Mouse (Mus musculus) neural tube, embryonic 13.5 days (tissue): ENCODE data around the gene Cyp2c65. TPM values are rescaled to one million over a fixed set of nuclear protein-coding genes. Genes with fewer than 3 reads are reported as not detected.
"Not testable (repeated sequence)": the region's sequence is repeated elsewhere in the genome, so short reads cannot be mapped to it uniquely, and the experiment has no call there.

Experiments used
- ATAC-seq: fragments of 200-750 bp; cut with Nextera tagmentation; 2 replicates; pipeline ENCODE4 v1.8.0; 2017; ENCODE audit warnings: low read depth, mild to moderate bottlenecking, moderate TSS enrichment, moderate library complexity
- H3K27ac ChIP-seq: fragments of 300-500 bp; sonication (generic); replicated peaks from 2 replicates; pipeline ENCODE4 v1.5.1; 2015; ENCODE audit warnings: moderate library complexity, mild to moderate bottlenecking, inconsistent platforms
- H3K27me3 ChIP-seq: fragments of 300-500 bp; sonication (generic); 2 replicates; pipeline ENCODE4 v1.6.1; 2015; ENCODE audit warnings: mild to moderate bottlenecking, inconsistent platforms
- H3K36me3 ChIP-seq: fragments of 300-500 bp; sonication (generic); 2 replicates; pipeline ENCODE4 v1.6.1; 2015; ENCODE audit warnings: mild to moderate bottlenecking, inconsistent platforms
- H3K4me1 ChIP-seq: fragments of 300-500 bp; sonication (generic); replicated peaks from 2 replicates; pipeline ENCODE4 v1.6.1; 2015; ENCODE audit warnings: inconsistent platforms
- H3K4me2 ChIP-seq: fragments of 300-500 bp; sonication (generic); 2 replicates; pipeline ENCODE4 v1.6.1; 2015; ENCODE audit warnings: inconsistent platforms, mild to moderate bottlenecking, moderate library complexity
- H3K4me3 ChIP-seq: fragments of 300-500 bp; sonication (generic); 2 replicates; pipeline ENCODE4 v1.5.1; 2015; ENCODE audit warnings: mild to moderate bottlenecking, inconsistent platforms
- H3K9ac ChIP-seq: fragments of 300-500 bp; sonication (generic); 2 replicates; pipeline ENCODE4 v1.6.1; 2015; ENCODE audit warnings: moderate library complexity, mild to moderate bottlenecking, inconsistent platforms
- H3K9me3 ChIP-seq: fragments of 300-500 bp; sonication (generic); 2 replicates; pipeline ENCODE4 v1.6.1; 2016; ENCODE audit warnings: inconsistent platforms
- WGBS: fragments of 180-500 bp; shearing (Covaris S2); methylation state at CpG from one replicate; pipeline ENCODE4 v1.1.7; 2015; 5-methylcytosine and 5-hydroxymethylcytosine counted together
- polyA plus RNA-seq: library from polyadenylated mRNA; unstranded; fragments of >200 nt; fragmentation: Nextera tagmentation; extraction: Ambion mirVana; gene quantifications from 2 replicates; pipeline ENCODE4 v1.2.1, GENCODE M21; 2015

The Cyp2c65 gene
- polyA plus RNA-seq, result 0.13 TPM in 1 of 2 replicates, not detected in the other

DNA sequence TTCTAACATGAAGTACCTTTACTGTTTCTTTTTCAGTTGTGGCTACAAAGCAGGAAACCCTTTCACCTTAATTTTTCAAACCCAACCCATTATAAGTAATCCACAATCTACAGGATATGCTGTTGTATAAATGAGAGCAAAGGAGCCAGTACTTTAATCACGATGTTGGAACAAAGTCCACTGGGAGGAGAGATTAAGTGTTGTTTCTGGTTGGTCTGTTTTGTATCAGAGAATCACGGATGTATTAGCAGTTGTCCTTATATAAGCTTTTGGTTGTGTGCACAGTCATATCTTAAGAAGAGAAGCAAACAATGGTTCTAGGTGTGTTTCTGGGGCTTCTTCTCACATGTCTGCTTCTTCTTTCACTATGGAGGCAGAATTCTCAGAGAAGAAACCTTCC, at the start of gene Cyp2c65:
Gene Cyp2c65 (plus strand): TSS at position 297 of the 400 bp plus-strand sequence.
- Histone ChIP-seq H3K9ac (no peak within 1 kb of the TSS), H3K4me1 (no peaks in the 10 kb centered on the region), H3K27me3 (no peaks in the 10 kb centered on the region), H3K27ac (no peak within 1 kb of the TSS), H3K36me3 (no peaks in the 10 kb centered on the region), H3K9me3 (no peaks in the 10 kb centered on the region), H3K4me3 (no peak within 1 kb of the TSS), H3K4me2 (no peak within 1 kb of the TSS)
- WGBS, result 81% methylated on average over 2 of the region's 2 CpGs
- ATAC-seq, result no peak

DNA sequence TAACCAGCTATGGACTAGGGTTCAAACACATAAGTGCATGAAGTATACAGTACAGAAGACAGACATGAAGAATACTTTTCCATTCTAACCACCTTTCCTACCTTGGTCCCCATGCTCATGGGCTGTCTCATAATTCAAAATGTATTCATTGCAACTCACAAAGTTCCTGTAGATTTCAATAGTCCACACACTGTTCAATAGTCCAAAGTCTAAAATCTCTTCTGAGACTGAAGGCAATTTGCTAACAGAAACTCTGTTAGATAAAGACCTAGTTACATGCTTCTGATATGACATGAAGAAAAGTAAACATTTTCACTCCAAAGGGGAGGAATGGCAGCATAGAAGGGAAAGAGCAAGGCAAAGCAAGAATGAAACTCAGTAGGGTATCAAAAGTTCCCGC, 2.9 kb upstream of the Cyp2c65 start:
- no peaks in the 10 kb centered on the region for H3K27me3 ChIP-seq
- no peaks in the 10 kb centered on the region for H3K36me3 ChIP-seq
- H3K4me2 ChIP-seq, result no peak overlapping the region
- H3K27ac ChIP-seq, result no peak overlapping the region
- ATAC-seq, result no peak
- WGBS, result 95% methylated on average over 1 of the region's 1 CpGs
- H3K4me1 ChIP-seq, result no peaks in the 10 kb centered on the region
- no peak overlapping the region for H3K4me3 ChIP-seq
- no peak overlapping the region for H3K9ac ChIP-seq
- no peaks in the 10 kb centered on the region for H3K9me3 ChIP-seq

DNA sequence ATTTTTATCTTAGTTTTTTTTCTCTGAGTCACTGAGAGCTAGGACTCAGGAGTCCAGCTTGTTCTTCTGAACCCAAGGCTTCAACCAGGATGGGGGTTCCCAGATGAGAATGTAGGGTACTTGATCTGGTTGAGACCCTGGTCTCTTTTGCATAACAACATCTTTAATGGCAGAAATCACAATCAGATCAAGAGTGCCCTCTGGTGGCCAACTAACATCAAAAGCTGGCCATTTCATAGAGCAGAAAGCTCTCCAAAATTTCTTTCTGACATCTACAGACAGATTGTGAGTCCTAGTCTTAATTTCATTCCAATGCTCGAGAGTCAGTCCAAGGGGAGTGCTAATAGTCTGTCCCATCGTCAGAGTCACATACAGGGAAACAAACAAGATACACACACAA, 38.0 kb downstream of the Cyp2c65 start:
- not testable (repeated sequence) for H3K27me3 ChIP-seq, H3K4me1 ChIP-seq, H3K36me3 ChIP-seq, ATAC-seq, H3K4me2 ChIP-seq, H3K27ac ChIP-seq, H3K9ac ChIP-seq, H3K4me3 ChIP-seq
- WGBS, result 76% methylated on average over 2 of the region's 2 CpGs
- peaks cover 24% of the 10 kb centered on the region for H3K9me3 ChIP-seq

DNA sequence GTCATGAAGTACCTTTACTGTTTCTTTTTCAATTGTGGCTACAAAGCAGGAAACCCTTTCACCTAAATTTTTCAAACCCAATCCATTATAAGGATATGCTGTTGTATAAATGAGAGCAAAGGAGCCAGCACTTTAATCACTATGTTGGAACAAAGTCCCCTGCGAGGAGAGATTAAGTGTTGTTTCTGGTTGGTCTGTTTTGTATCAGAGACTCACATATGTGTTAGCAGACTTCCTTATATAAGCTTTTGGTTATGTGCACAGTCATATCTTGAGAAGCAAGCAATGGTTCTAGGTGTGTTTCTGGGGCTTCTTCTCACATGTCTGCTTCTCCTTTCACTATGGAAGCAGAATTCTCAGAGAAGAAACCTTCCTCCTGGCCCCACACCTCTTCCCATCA, 52.8 kb downstream of the Cyp2c65 start, which contains the start of gene Cyp2c66:
Gene Cyp2c66 (plus strand): TSS at position 255 of the 400 bp plus-strand sequence.
- Histone ChIP-seq H3K27me3 (no peaks in the 10 kb centered on the region), H3K9me3 (no peaks in the 10 kb centered on the region; the same call in 1 of the 2 replicates), H3K9ac (no peak within 1 kb of the TSS), H3K4me1 (no peaks in the 10 kb centered on the region), H3K27ac (no peak within 1 kb of the TSS), H3K4me3 (no peak within 1 kb of the TSS), H3K4me2 (no peak within 1 kb of the TSS), H3K36me3 (no peaks in the 10 kb centered on the region)
- 79% methylated on average over 1 of the region's 1 CpGs for WGBS
- ATAC-seq, result no peak

Other genes starting within 250 kb of the Cyp2c65 start
- 5.5 and 5.9 TPM in 2 replicates for gene Noc3l, start 241.8 kb upstream of the Cyp2c65 start, polyA plus RNA-seq
- 5.1 and 5.5 TPM in 2 replicates for gene Tbc1d12, start 224.4 kb upstream of the Cyp2c65 start, polyA plus RNA-seq
- gene Hells, start 130.1 kb upstream of the Cyp2c65 start, polyA plus RNA-seq, result 11.0 and 12.9 TPM in 2 replicates
- gene Cyp2c55, start 54.0 kb upstream of the Cyp2c65 start, polyA plus RNA-seq, result not detected in 2 replicates
- gene Cyp2c66, start 52.9 kb downstream of the Cyp2c65 start, polyA plus RNA-seq, result not detected in 2 replicates
- gene Cyp2c29, start 208.4 kb downstream of the Cyp2c65 start, polyA plus RNA-seq, result not detected in 2 replicates